Mouse (Mus musculus): Measurements from ENCODE around the gene Tnik.

DNA sequence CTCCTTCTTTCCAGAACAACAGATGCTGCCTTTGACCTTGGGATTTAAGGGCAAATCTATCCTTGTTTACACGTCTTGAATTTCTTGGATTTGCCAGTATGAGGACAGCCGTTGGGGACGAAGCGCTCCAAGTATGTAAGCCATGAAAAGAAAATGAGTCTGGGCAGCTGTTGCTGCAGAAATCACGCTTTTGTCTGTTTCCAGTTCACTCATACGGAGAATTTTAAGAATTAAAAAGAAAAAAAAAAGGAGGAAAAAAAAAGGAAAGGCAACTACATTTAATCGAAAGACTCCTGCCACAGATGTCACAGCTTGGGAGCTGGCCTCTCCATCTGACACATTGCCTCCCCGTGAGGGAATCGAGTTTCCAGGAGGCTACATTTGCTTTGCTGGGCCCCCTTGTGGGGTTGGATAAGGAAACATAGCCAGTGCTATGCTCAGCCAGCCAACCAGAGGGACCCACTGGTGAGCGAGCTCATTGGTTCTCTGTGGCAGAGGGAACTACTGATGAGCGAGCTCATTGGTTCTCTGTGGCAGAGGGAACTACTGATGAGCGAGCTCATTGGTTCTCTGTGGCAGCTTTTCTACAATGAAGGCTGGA is 145.9 kb downstream of the Tnik start:
- TF ChIP-seq CTCF (IDR thresholded peaks at IDR 0.05; ENCODE audit: low read depth) = peak; percentile 21; the same call in 1 of the 2 replicates
- no peak for TF ChIP-seq EP300 (IDR thresholded peaks at IDR 0.05; ENCODE audit: low read depth)

Measured in heart, postnatal 0 days (tissue).